Mouse (Mus musculus) gastrocnemius, postnatal 25 days (tissue): ENCODE measurements at regions not wholly inside any gene's neighbourhood (a gene's known extent, or its start where the extent isn't known, plus 50 kb on each side); places are given as distances from the start of the nearest gene placed in this dataset.
A peak's percentile ranks its signal among the peaks of the same experiment; 100 is the strongest.

Experiments
- DNase-seq: peaks from one replicate; pipeline ENCODE4 v3.0.0; 2022

GRCm38 (mm10) chr11:44027046-44027445 lies 126.0 kb upstream of the Adra1b start:
- DNase-seq, result no peak

DNA sequence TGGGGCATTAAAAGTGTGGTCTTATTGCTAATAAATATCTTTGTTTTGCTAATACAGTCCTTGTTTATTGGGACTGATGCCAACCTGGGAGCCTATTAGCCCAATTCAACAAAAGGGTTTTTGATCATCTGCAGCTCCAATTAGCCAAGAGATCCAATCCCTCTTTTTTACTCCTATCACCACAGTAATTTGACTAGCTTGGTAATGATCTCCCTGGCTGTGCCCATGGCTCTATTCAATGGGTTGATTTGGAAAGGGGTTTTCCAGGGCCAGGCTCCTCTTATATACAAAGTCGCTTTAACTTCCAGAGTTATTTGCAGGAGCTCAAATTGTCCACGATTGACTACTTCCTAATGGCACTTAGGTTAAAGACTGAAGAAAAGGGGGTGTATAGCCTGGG lies 145.1 kb upstream of the Adra1b start:
- no peak for DNase-seq

DNA sequence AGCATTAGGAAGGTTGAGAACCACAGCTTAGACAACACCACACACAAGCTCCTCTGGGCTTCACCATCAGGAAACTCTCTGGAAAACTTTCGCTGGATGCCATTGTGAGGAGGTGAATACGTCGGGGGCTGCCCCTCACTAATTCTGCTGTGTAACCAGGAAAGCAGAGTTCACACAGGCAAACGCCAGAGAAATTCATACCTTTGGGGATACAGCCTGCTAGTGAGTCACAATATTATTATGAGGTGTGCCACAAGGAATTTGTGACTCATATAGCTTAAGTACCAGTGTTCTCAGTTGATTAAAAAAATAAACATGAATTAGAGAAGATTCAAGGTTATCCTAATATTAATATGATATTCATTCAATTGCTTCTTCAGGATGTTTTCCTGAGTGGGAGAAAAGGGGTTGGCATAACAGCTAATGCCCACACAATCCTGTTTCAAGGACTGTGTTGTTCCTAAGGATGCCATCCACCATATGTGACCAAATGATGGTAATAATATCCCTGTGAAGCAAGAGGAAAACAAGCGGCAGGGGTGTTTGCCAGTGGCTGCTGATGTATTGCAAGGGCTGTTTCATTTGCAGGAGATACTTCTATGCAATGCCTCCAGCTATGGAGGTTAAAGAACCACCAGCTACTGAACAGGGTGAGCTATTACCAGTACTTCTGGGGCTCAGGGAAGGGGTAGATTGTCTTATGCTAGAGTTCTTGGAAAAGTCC lies 148.4 kb upstream of the Adra1b start:
- DNase-seq, result no peak

DNA sequence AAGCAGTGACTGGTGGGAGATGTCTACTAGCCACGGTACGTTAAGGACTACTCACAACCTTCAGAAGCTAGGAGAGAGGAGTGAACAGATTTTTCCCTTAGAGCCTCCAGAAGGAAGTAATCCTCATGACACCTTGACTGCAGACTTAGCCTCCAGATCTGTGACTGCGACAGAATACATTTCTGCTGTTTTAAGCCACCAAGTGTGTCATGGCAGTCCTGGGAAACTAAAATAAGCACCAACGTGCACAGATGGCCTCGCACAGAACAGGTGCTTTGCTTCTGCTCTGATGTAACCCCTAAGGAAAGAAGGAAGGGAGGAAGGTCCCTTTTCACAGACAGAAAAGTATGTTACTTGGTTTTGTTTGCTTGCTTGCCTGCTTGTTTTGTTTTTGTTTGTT lies 151.5 kb upstream of the Adra1b start:
- DNase-seq, result no peak

GRCm38 (mm10) chr11:44062446-44062845 lies 161.4 kb upstream of the Adra1b start:
- DNase-seq, result no peak

DNA sequence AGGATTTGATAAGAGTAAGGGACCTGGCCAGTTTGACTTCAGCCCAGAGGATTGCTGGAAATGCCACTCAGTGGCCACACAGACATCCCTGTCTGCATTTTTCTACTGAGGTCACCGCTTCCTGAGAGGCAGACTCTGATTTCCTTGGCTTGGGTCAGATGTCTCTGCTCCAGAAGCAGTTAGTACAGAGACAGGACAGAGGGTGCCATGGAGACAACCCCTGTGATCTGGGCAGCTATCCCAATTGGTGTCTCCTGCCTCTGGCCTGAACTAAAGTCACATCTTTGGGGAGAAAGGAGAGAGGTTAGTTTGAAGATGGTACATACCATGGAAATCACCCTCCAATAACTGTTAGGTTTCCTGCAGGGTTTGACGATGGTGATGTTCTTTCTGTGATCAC lies 165.2 kb upstream of the Adra1b start:
- DNase-seq, result no peak

DNA sequence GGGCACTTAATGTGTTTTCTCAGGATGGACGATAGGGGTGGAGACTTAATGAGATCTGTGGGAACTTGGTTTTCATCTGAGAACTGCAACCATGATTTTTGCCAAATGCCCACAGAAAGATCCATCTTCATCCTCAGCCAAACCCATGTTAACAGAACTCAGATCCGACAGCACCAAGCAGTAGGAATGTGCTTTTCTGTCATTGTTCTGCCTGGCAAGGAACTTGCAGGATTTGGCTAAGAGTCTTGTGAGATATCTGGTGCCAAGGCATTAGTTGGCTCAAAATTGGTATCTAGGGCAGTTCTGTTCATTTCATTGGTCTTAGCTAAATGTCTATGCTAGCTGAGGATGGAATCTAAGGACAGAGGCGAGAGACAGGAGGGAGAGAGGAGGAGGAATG lies 182.7 kb upstream of the Adra1b start:
- no peak for DNase-seq

- DNase-seq, result no peak
These were observed 185.9 kb upstream of the Adra1b start for GRCm38 (mm10) chr11:44086951-44087350.

- no peak for DNase-seq
These were observed 188.5 kb upstream of the Adra1b start for GRCm38 (mm10) chr11:44089514-44089913.

DNA sequence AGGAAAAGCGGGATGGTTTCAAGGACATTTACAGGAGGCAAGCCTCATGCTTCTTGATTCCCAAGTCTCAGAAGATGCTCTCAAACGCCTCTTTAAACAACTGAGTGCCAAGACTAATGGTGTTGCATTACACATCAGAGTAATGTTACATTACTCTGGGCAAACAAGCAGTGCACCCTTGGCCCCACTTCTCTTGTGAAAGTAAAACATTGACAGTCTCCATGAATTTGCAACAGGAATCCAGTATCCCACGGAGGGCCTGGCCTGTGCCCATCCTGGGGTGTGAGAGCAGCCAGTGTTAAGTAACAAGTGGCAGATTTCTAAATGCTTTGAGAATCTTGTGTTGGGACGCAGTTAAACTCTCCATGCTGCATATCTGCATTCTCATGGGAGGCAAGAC lies 194.3 kb upstream of the Adra1b start:
- no peak for DNase-seq

DNA sequence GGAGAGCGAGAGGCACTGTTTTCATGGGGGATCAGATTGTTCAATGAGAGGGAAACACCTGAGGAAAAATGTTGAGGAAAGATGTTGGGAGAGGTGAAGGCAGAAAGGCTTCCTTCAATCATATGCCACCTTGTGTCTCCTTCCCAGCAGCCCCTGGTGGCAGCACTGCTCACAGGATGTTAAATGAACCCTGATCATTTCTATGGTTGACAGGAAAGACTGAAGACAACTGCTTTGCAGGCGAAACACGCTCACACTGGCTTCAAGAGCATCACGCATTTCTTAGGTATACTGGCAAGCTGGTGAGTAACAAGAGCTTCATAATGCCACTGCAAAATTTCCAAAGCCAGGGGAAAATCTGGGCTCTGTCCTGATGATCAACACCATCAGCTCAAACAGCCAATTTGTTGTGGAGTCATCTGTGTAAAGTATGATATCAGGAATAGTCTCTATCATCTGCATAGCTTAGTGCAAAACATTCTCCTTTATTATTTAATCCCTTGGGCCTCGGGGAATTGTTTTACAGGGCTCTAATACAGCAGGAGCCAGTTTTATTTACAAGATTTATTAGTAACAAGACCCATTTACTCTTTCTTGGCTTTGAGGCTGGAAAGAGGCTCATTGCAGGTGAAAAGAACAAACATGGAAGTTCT lies 202.3 kb upstream of the Adra1b start:
- no peak for DNase-seq

- DNase-seq, result no peak
These were observed 202.8 kb upstream of the Adra1b start for GRCm38 (mm10) chr11:44103841-44104191.

DNA sequence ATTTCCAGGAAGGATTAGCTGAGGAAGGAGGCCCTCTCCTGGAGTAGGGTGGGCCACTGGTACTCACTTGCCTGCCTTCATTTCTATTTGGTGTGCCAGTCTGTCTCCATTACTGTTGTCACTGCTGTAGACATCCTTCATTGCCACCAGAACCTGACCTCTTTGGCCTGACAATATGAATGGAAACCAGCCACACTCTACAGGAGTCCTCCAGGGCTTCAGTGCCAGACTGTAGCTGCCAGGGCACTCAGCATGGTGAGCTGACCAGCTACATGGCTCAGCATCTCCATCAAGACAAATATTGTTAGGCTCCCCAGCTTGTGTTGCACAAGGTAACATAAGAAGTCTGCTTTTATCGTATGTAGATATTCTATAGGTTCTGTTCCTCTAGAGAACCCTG lies 205.2 kb upstream of the Adra1b start:
- no peak for DNase-seq

DNA sequence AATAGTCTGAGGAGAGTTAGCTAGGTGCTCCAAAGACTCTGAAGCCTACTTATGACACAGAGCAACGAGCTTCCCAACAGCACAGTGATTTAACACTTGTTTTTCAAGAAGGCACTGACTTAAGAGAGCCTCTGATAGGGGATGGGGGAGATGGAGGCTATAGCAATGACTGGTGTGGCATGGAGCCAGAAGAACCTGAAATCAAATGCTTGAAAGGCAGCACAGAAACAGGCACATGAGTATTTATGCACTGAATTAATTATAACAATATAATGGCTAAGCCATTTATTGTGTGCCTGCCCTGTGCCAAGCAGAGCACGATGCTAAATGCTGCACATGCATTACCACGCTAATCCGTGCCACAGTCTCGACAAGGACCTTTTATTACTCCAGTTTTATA lies 210.5 kb upstream of the Adra1b start:
- no peak for DNase-seq

DNA sequence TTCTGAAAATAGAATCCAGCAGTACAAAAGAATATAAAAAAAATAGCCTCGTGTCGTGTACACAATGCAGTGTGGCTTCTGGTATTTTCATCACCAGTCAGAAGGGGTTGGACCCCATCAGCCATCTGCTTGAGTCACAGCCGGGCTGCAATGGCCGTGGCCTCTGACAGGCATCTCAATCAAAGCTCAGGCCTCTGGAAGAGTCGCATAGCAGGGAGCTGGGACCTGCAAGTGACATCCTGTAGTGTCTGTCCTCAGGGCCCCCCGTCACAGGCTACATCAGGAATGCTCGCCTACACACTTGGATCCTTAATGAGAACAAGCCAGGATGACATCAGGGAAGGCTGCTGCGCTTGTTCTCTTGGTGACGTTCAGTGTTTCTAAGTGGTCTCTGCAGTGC lies 226.1 kb upstream of the Adra1b start:
- DNase-seq, result no peak

- peak; percentile 62 for DNase-seq
These were observed 227.5 kb upstream of the Adra1b start for GRCm38 (mm10) chr11:44128481-44128880.

- no peak for DNase-seq
These were observed 232.2 kb upstream of the Adra1b start for GRCm38 (mm10) chr11:44133244-44133643.

- no peak for DNase-seq
These were observed 235.0 kb upstream of the Adra1b start for GRCm38 (mm10) chr11:44136024-44136423.

DNA sequence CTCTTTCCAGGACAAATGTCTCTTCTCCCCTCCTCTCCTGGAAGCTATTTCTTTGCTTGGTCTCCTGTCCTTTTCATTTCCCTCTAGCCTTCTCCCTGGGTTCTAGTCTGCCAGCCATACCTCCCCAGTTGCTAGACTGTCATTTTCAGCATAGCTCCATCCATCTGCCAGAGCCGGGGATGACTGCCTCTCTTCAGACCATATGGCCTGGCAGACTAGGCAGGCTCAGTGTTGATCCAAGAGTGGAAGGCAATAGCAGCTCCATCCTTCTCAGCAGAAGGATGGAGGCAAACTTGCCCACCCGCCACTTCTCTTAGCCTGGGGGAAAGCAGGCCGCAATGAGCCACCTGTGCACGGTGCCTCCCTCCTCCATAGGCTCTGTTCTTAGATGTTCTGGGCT lies 242.0 kb upstream of the Adra1b start:
- no peak for DNase-seq

- DNase-seq, result no peak
These were observed 243.5 kb upstream of the Adra1b start for GRCm38 (mm10) chr11:44144477-44144876.

GRCm38 (mm10) chr11:44146419-44146818 lies 245.4 kb upstream of the Adra1b start:
- no peak for DNase-seq

GRCm38 (mm10) chr11:44153576-44153975 lies 246.3 kb upstream of the Il12b start:
- DNase-seq, result no peak

DNA sequence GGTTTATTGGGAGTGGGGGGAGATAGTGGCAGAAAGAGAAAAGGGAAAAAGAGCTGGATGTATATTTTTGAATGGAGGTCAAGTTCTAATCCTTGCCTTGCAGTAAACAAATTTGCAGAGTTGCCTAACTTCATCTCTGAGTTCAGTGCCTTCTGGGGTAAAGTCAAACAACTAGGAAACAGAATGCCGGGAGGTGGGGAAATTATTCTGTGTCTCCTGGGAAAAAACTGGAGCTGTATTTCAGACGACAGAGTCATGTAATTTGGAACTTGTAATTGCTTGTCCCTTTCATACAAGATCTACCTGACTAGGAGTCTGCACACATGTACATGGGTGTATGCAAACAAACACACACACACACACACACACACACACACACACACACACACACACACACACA lies 244.3 kb upstream of the Il12b start:
- no peak for DNase-seq

GRCm38 (mm10) chr11:44156081-44156480 lies 243.8 kb upstream of the Il12b start:
- no peak for DNase-seq
